Mouse (Mus musculus): Measurements from ENCODE around the gene Lrrc46. TPM values are rescaled to one million over a fixed set of nuclear protein-coding genes. Genes with fewer than 3 reads are reported as not detected.

Gene Lrrc46
- polyA plus RNA-seq, 1 experiment from 2014 or later, result 1.5 TPM

- Histone ChIP-seq H3K4me2 (replicated peaks; ENCODE audit: low read depth, low read length) (peak overlapping the region; percentile 61), H3K27me3 (ENCODE audit: insufficient read depth, low read length) (peaks cover 92% of the 10 kb centered on the region), H3K4me1 (ENCODE audit: insufficient read depth, low read length) (peaks cover 41% of the 10 kb centered on the region), H3K27ac (ENCODE audit: low read length) (no peak overlapping the region), H3K9ac (replicated peaks; ENCODE audit: low read length) (peak overlapping the region; percentile 53), H3K9me3 (ENCODE audit: low read length) (no peaks in the 10 kb centered on the region), H3K36me3 (ENCODE audit: insufficient read depth, low read length) (no peaks in the 10 kb centered on the region), H3K4me3 (ENCODE audit: low read length) (peak overlapping the region; percentile 43)
- 2% methylated on average over 45 of the region's 68 CpGs for WGBS
- ATAC-seq (ENCODE audit: low FRiP score, low TSS enrichment), result 0 out of 2 replicates have a peak, but pooled peaks have one; percentile 39
Observed at GRCm38 (mm10) chr11:97018583-97019344, 22.4 kb downstream of the Lrrc46 start.

DNA sequence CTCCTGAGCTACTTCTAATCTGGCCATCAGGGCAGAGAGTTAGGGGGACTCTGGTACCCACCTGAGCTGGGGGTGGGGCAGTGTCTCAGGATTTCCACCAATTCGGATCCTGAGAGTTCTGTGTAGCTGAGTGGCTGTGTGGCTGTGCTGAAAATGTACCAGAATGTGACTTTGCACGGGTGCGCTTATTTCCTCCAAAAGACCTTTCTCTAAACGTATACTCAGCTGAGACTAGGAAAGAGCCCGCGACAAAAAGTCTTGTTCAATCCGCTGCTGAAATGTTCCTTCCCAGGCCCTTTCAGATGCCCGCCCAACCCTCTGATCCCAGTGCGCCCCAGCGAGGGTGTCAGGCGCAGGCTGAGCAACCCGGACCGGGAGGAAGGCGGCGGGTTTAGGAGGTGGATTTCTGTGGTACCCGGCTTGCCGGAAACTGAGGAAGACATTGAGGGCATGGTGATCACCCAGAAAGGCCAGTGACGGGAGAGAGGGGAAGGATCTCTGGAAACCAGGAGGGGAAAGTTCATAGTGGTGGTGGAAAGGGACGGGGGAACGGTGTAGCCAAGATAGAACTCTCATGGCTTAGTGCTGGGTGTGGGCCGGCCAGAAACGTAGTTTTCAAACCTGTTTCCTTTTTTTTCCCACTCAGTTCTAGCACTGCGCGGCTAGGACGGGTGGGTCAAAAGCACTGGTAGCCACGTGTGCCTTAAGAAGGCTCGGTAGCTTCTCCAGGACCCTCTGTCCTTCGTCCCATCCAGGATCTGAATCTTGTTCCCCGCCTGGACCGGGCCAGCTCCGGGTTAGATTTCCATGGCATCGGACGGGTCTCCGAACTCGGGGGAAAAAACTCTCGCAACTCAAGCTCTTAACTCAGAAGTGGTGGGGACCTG is 23.3 kb downstream of the Lrrc46 start:
- WGBS, result 1% methylated on average over 36 of the region's 36 CpGs
- Histone ChIP-seq H3K4me2 (replicated peaks; ENCODE audit: low read depth, low read length) (peak overlapping the region; percentile 61), H3K9ac (replicated peaks; ENCODE audit: low read length) (peak overlapping the region; percentile 53; the same call in 1 of the 2 replicates), H3K27ac (ENCODE audit: low read length) (no peak overlapping the region), H3K27me3 (ENCODE audit: insufficient read depth, low read length) (peaks cover 88% of the 10 kb centered on the region), H3K36me3 (ENCODE audit: insufficient read depth, low read length) (no peaks in the 10 kb centered on the region), H3K9me3 (ENCODE audit: low read length) (no peaks in the 10 kb centered on the region), H3K4me1 (ENCODE audit: insufficient read depth, low read length) (peaks cover 41% of the 10 kb centered on the region), H3K4me3 (ENCODE audit: low read length) (peak overlapping the region; percentile 43)
- ATAC-seq (ENCODE audit: low FRiP score, low TSS enrichment), result no peak

DNA sequence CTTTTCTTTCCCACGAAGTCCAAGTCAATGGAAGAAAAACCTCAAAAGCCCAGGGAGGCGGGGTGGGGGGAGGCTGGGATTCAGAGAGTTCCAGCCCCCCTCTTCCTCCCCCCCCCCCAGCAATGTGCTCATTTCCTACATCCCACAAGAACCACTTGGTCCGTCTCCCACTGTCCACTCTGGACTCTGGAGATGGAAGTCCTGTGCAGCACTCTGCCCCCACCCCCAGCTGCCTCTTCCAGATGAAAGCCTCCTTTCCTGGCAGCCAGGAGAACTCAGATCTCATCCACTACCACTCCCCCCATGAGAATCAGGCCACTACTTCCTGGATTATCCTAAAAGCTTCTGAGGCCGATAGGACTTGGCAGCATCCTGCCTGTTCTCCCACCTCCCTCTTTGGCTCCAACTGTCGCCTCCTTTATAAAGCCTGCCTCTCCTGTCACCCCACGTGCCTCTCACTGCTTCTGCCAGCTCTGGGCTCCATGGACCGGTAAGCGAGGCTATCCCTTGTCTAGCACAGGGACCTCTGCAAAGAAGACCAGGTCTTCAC is 28.0 kb downstream of the Lrrc46 start, which contains the start of gene Sp6:
Gene Sp6, plus strand, starts transcription at position 274 of the 550 bp plus-strand sequence.
- H3K4me2 ChIP-seq (replicated peaks; ENCODE audit: low read depth, low read length), result no peak within 1 kb of the TSS
- no peak within 1 kb of the TSS for H3K4me3 ChIP-seq (ENCODE audit: low read length)
- no peak within 1 kb of the TSS for H3K9ac ChIP-seq (replicated peaks; ENCODE audit: low read length)
- peaks cover 7% of the 10 kb centered on the region for H3K4me1 ChIP-seq (ENCODE audit: insufficient read depth, low read length)
- peaks cover 74% of the 10 kb centered on the region for H3K27me3 ChIP-seq (ENCODE audit: insufficient read depth, low read length)
- H3K27ac ChIP-seq (ENCODE audit: low read length), result no peak within 1 kb of the TSS
- H3K36me3 ChIP-seq (ENCODE audit: insufficient read depth, low read length), result no peaks in the 10 kb centered on the region
- WGBS, result 30% methylated on average over 8 of the region's 8 CpGs
- no peaks in the 10 kb centered on the region for H3K9me3 ChIP-seq (ENCODE audit: low read length)
- no peak for ATAC-seq (ENCODE audit: low FRiP score, low TSS enrichment)

GRCm38 (mm10) chr11:97009198-97009790 is 31.9 kb downstream of the Lrrc46 start:
- H3K9ac ChIP-seq (replicated peaks; ENCODE audit: low read length), result no peak overlapping the region
- no peak overlapping the region for H3K27ac ChIP-seq (ENCODE audit: low read length)
- no peaks in the 10 kb centered on the region for H3K4me1 ChIP-seq (ENCODE audit: insufficient read depth, low read length)
- H3K36me3 ChIP-seq (ENCODE audit: insufficient read depth, low read length), result no peaks in the 10 kb centered on the region
- ATAC-seq (ENCODE audit: low FRiP score, low TSS enrichment), result no peak
- no peaks in the 10 kb centered on the region for H3K9me3 ChIP-seq (ENCODE audit: low read length)
- peaks cover 37% of the 10 kb centered on the region for H3K27me3 ChIP-seq (ENCODE audit: insufficient read depth, low read length)
- H3K4me3 ChIP-seq (ENCODE audit: low read length), result no peak overlapping the region
- H3K4me2 ChIP-seq (replicated peaks; ENCODE audit: low read depth, low read length), result no peak overlapping the region
- WGBS, result 58% methylated on average over 8 of the region's 8 CpGs

GRCm38 (mm10) chr11:97007093-97007794 is 34.0 kb downstream of the Lrrc46 start:
- H3K4me1 ChIP-seq (ENCODE audit: insufficient read depth, low read length), result no peaks in the 10 kb centered on the region
- 51% methylated on average over 9 of the region's 9 CpGs for WGBS
- H3K27me3 ChIP-seq (ENCODE audit: insufficient read depth, low read length), result peaks cover 34% of the 10 kb centered on the region

GRCm38 (mm10) chr11:97003170-97003569 is 38.0 kb downstream of the Lrrc46 start:
- WGBS, result 28% methylated on average over 5 of the region's 5 CpGs

More at GRCm38 (mm10) chr11:97007093-97007794, 34.0 kb downstream of the Lrrc46 start:
- no peak for ATAC-seq (ENCODE audit: low FRiP score, low TSS enrichment)
- Histone ChIP-seq H3K4me3 (ENCODE audit: low read length) (no peak overlapping the region), H3K36me3 (ENCODE audit: insufficient read depth, low read length) (no peaks in the 10 kb centered on the region), H3K4me2 (replicated peaks; ENCODE audit: low read depth, low read length) (no peak overlapping the region), H3K9ac (replicated peaks; ENCODE audit: low read length) (no peak overlapping the region), H3K27ac (ENCODE audit: low read length) (no peak overlapping the region), H3K9me3 (ENCODE audit: low read length) (no peaks in the 10 kb centered on the region)

DNA sequence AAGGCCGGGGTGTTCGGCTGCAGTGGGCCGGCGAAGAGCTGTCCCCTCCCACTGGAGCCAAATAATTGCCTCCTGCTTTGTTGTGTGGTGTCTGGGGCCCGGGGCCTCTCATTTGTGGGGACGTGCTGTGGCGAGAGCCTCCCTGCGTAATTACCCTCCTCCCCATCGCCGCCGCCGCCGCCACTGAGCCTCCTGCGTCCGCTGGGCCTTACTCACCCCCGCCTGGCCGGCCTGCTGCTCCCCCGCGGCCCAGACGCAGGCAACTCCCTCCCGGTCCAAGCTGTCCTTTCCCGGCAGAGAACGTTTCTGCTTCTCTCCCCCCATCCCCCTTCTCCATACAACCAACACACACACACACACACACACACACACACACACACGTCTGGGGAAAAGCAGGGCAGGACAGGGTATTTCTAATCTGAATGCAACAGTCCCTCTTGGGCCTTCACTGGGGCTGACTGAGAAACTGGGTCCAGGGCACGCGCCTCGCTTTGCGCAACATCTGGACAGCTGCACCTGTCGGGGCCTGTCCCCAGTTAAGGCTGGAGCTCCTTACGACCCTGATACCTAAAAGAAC is 43.7 kb downstream of the Lrrc46 start:
- WGBS, result 6% methylated on average over 30 of the region's 30 CpGs
- peaks cover 19% of the 10 kb centered on the region for H3K27me3 ChIP-seq (ENCODE audit: insufficient read depth, low read length)
- H3K9ac ChIP-seq (replicated peaks; ENCODE audit: low read length), result peak overlapping the region; percentile 65
- H3K4me3 ChIP-seq (ENCODE audit: low read length), result peak overlapping the region; percentile 39
- H3K9me3 ChIP-seq (ENCODE audit: low read length), result no peaks in the 10 kb centered on the region
- H3K4me1 ChIP-seq (ENCODE audit: insufficient read depth, low read length), result peaks cover 35% of the 10 kb centered on the region
- peak overlapping the region; percentile 66 for H3K4me2 ChIP-seq (replicated peaks; ENCODE audit: low read depth, low read length)
- no peak overlapping the region for H3K27ac ChIP-seq (ENCODE audit: low read length)
- 0 out of 2 replicates have a peak, but pooled peaks have one; percentile 33 for ATAC-seq (ENCODE audit: low FRiP score, low TSS enrichment)
- no peaks in the 10 kb centered on the region for H3K36me3 ChIP-seq (ENCODE audit: insufficient read depth, low read length)

More at GRCm38 (mm10) chr11:97003170-97003569, 38.0 kb downstream of the Lrrc46 start:
- no peaks in the 10 kb centered on the region for H3K9me3 ChIP-seq (ENCODE audit: low read length)
- no peaks in the 10 kb centered on the region for H3K36me3 ChIP-seq (ENCODE audit: insufficient read depth, low read length)
- H3K4me1 ChIP-seq (ENCODE audit: insufficient read depth, low read length), result no peaks in the 10 kb centered on the region; the same call in 1 of the 2 replicates
- H3K4me3 ChIP-seq (ENCODE audit: low read length), result no peak overlapping the region
- H3K27ac ChIP-seq (ENCODE audit: low read length), result no peak overlapping the region
- ATAC-seq (ENCODE audit: low FRiP score, low TSS enrichment), result no peak
- no peak overlapping the region for H3K9ac ChIP-seq (replicated peaks; ENCODE audit: low read length)
- no peak overlapping the region for H3K4me2 ChIP-seq (replicated peaks; ENCODE audit: low read depth, low read length)
- H3K27me3 ChIP-seq (ENCODE audit: insufficient read depth, low read length), result peaks cover 17% of the 10 kb centered on the region

DNA sequence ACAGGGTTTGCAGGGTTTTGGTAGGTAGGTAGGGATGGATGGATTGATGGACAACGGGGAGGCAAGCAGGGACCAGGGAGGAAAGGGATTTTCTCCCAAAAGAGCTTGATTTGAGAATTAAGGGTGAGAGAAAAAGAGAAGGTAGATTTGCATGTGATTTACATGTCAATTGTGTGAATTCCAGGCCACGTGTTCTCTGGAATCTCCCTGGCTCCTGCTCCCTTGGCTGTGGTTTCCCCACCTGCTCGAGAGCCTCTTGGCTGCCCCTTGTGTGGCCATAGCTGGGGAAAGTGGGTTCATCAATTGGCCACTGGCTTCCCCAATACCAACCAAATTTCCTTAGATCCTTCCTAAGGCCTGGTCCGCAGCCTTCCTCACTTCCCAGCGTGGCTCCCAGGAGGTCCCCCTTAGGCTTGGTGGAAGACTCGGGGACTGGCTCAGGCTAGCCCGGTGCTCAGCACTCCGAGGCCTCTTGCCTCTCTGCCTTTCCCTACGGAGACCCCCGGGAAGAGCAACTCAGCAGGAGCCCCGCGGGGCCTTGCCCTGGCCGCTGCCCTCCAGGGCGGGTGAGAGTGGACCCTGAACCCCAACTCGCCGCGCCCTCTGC is 44.3 kb downstream of the Lrrc46 start:
- no peak overlapping the region for H3K27ac ChIP-seq (ENCODE audit: low read length)
- H3K9ac ChIP-seq (replicated peaks; ENCODE audit: low read length), result peak overlapping the region; percentile 65
- peak overlapping the region; percentile 39 for H3K4me3 ChIP-seq (ENCODE audit: low read length)
- ATAC-seq (ENCODE audit: low FRiP score, low TSS enrichment), result no peak
- H3K36me3 ChIP-seq (ENCODE audit: insufficient read depth, low read length), result no peaks in the 10 kb centered on the region
- H3K27me3 ChIP-seq (ENCODE audit: insufficient read depth, low read length), result peaks cover 19% of the 10 kb centered on the region
- H3K4me1 ChIP-seq (ENCODE audit: insufficient read depth, low read length), result peaks cover 40% of the 10 kb centered on the region
- no peaks in the 10 kb centered on the region for H3K9me3 ChIP-seq (ENCODE audit: low read length)
- peak overlapping the region; percentile 66 for H3K4me2 ChIP-seq (replicated peaks; ENCODE audit: low read depth, low read length)
- 23% methylated on average over 17 of the region's 17 CpGs for WGBS

Data from kidney, embryonic 16.5 days (tissue).